Mouse (Mus musculus): ENCODE results near the gene Cldn5.
A peak's percentile ranks its signal among the peaks of the same experiment; 100 is the strongest.

Cldn5 gene

GRCm38 (mm10) chr16:18785485-18785884 is 8.8 kb downstream of the Cldn5 start:
- DNase-seq (ENCODE audit: low spot score in 2 of 2) = no peak

DNA sequence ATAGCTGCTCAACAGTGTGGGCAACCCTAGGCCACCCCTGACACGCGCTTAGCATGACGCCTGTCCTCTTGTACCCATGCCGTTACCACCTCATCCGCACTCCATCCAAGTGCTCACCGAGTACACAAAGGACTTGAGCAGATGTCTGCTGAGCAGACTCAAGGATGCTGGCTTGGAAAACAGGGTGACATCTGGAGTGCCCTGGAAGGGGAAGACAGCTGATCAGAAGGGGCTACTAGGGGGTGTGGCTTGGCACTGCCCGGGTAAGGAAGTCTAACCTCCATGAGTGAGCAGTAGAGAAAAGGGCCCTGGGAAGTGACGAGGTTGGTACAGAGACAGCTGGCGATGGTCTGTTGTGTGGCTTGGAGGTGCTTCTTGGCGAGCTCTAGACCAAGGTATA is 10.0 kb downstream of the Cldn5 start:
- DNase-seq (ENCODE audit: low spot score in 2 of 2) = no peak

- DNase-seq (ENCODE audit: low spot score in 2 of 2) = no peak
These were observed 12.2 kb downstream of the Cldn5 start for GRCm38 (mm10) chr16:18788627-18789406.

DNA sequence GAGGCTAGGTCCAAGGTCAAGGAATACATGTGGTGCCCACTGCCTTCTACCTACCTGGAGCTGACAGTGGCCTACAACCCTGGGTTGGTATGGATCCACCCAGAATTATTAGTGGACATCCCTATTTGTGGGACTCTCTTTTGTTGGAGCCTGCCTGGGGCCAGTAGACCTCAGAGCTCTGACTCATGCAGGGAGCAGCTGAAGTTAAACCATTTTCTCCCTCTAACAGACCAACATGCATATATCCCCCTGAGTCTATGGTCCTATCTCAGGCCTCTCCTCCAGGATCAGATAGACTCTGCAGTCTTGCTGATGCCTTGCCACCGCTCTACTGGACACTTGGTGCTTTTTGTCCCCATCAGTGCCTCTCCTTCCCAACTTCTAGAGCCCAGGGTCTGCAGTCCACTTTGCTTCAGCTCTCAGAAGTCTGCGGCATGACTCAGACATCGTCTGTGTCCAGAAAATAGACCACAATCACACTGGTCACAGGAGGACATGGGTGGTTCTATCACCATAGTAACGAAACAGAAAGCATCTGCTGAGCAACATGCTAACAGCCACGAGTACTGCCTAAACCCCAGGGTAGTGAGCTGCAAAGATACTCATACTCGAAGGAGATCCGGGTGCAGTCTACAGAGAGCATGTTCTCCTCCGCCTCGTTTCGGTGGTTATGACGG is 18.7 kb downstream of the Cldn5 start:
- DNase-seq (ENCODE audit: low spot score in 2 of 2) = no peak

DNA sequence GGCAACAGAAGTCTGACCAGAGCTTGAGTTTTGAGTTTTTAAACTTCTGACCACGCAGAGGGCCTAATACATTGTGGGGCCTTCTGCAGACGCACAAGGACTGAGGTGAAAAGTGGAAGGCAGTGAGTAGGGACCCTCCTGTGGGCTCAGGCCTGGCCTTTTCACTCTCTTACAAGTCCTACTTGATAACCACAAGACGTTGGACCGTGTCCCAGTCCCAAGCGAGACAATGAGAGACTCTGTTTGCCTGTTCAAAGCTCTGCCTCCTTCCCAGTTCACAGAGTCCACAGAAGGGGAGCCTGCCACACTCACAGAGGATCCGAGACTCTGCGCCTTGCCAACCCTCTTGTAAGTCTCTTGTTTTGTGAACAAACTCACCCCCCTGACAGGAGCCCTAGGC is 20.0 kb downstream of the Cldn5 start:
- no peak for DNase-seq (ENCODE audit: low spot score in 2 of 2)

DNA sequence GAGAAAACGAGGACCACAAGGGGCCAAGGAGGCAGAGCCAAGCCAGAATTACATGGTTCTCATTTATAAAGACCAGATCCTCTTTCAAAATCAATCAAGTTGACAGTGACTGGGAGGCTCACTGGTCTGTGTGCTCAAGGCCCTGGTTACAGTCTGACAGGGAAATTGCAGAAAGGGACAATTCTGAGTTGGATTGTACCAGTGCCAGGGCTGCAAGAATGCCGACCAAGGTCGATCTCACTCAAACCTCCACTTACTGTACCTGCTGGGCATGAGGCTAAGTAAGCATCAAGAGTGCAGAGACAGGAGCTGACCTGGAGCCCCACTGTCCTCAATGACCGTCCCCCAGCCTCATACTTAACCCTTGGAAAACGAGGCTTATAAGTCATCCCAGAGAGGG is 21.5 kb downstream of the Cldn5 start:
- no peak for DNase-seq (ENCODE audit: low spot score in 2 of 2)

DNA sequence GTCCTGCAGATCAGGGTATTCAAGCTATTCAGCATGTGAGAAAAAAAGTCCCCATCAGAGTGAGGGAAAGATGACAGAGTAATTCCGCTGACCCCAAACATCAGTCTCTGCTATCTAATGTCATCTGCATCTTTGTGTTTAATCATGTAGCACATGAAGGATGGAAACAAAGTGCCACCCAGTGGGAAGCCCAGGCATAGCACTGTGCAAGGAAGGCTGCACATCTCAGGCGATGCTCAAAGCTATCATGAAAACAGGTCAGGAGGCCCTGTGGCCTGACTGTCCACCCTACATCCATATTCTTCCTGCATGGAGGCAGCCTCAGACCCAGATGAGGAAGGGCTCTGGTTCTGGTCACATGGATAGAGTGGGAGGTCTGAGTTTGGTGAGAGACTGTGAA is 22.2 kb downstream of the Cldn5 start:
- peak in 1 of 2 experiments; percentile 29 for DNase-seq (ENCODE audit: low spot score in 2 of 2)

GRCm38 (mm10) chr16:18805746-18806145 is 29.1 kb downstream of the Cldn5 start:
- DNase-seq (ENCODE audit: low spot score in 2 of 2) = no peak

- no peak for DNase-seq (ENCODE audit: low spot score in 2 of 2)
These were observed 32.4 kb downstream of the Cldn5 start for GRCm38 (mm10) chr16:18809001-18809400.

GRCm38 (mm10) chr16:18811032-18811431 is 34.4 kb downstream of the Cldn5 start:
- DNase-seq (ENCODE audit: low spot score in 2 of 2) = no peak

DNA sequence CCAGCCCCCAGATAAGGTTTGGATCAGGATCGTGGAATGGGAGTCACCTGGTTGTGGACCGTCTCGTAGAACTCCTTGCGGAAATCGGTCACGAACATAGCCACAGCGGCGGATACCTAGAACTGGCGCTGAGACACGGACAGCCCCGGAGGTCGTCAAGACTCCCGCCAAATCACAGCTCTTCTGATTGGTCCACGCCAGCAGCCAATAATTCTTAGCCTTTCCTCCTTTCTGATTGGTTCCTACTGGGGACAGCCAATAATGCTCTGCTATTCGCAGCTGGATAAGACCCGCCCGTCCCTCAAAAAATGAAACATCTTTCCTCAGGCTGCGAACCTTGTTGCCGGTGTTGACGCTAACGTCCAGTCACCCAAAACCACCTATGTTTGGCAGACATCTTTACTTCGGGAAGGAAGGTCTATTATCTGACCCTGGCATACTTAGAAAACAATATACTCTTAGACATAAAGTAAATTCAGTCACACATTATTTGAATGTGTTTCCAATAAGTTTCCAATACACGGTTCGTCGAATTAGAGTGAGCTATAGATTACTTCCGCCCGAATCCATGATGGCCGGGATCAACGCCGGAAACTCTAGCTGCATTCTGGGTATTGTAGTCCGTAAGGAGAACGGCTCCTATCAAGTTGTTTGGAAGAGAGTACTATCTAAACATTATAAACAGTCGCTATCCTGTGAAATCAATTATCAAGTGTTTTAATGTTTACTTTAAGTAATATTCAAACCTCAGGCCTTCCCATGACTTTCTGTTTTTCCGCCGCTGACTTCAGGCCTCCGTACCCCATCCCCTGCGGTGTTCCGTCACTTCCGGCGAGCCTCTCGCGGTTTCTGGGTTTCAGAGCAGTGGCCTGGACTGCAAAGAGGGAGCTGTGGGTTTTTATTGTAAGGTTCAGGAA is 35.1 kb downstream of the Cldn5 start, which contains the start of the genes Ufd1 and Cdc45:
Gene Ufd1, plus strand, starts transcription at position 312 of the 917 bp plus-strand sequence.
Gene Cdc45, minus strand, starts transcription at position 520 of the 917 bp plus-strand sequence.
- DNase-seq (ENCODE audit: low spot score in 2 of 2) = peak; percentile 35 to 84

- peak in 1 of 2 experiments; percentile 81 for DNase-seq (ENCODE audit: low spot score in 2 of 2)
These were observed 35.8 kb downstream of the Cldn5 start for GRCm38 (mm10) chr16:18812385-18812910.

DNA sequence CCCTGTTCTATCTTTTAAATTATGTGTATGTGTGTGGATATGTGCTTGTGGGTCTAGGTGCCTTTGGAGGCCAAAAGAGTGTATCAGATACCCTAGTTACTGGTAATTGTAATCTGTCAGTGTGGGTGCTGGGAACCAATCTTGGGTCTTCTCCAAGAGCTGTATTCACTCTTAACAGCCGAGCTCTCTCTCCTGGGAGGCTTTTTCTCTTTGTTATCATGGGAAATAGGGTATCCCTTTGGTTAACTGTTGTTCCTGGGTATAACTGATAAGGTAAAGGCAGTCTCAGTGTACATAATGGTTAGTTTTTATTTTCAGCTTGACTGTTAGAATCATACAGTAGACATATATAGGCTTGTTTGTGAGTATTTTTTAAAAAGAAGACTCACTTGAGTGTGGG is 45.7 kb downstream of the Cldn5 start:
- DNase-seq (ENCODE audit: low spot score in 2 of 2) = no peak

- no peak for DNase-seq (ENCODE audit: low spot score in 2 of 2)
These were observed 46.3 kb downstream of the Cldn5 start for GRCm38 (mm10) chr16:18822925-18823324.

All from urinary bladder, adult 18-20 months (tissue).